Comparison of ENCODE assay signal across 8 mouse cellular contexts in the genomic region with DNA sequence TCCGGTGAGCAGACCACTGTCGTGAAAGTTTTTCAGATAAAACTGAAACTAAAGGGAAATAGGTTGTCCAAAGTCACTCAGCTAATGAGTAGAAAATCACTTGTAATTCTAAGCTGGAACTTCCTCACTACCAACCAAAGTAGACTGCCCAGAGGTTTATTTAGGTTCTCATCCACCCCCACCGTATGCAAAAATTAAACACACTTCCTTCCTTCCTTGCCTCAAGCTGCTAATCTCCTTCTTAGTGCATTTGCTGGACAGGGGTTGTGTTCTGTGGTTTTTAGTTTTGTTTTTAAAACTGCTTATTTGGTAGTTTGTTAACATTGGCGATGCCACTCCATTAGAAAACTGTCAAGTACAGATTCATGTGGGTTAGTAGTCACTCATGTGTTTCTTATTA. TPM values are rescaled to one million over a fixed set of nuclear protein-coding genes. Genes with fewer than 3 reads are reported as not detected.
DNase-seq lines count a peak whose midpoint lies in the region; ATAC-seq and TF ChIP-seq lines count a peak whose summit lies in the region.

No protein-coding gene starts in this region.

- H3K27ac ChIP-seq in cerebellum, adult 2 months (ENCODE audit: insufficient read depth, low read length) = no peak overlapping the region
- H3K27ac ChIP-seq in CH12.LX (ENCODE audit: insufficient read depth, low read depth) (no peak overlapping the region), macrophage (peak overlapping the region; percentile 38)

- no peak for TF ChIP-seq POLR2A in cerebellum, adult 2 months (IDR thresholded peaks at IDR 0.05; ENCODE audit: borderline replicate concordance, insufficient read depth, low read length)
- TF ChIP-seq POLR2A in CH12.LX (IDR thresholded peaks at IDR 0.05; ENCODE audit: low read depth, low read length) = no peak

- peak overlapping the region; percentile 67 for H3K4me3 ChIP-seq in cerebellum, adult 2 months (replicated peaks; ENCODE audit: insufficient read depth, low read depth, low read length)
- H3K4me3 ChIP-seq in CH12.LX (replicated peaks in 1 of 3; ENCODE audit: low read depth in 2 of 3, low read length in 2 of 3, poor library complexity in 1 of 3) = peak overlapping the region; percentile 89 to 99 (median 92)
- peak overlapping the region; percentile 91 for H3K4me3 ChIP-seq in macrophage (ENCODE audit: inconsistent target)

- peak overlapping the region; percentile 93 for H3K9ac ChIP-seq in CH12.LX (ENCODE audit: insufficient read depth, low read depth)

- H3K36me3 ChIP-seq in CH12.LX (replicated peaks in 1 of 2; ENCODE audit: control insufficient read depth in 1 of 2, insufficient read depth in 1 of 2, low read length in 1 of 2) = peaks cover 34 to 42% of the 10 kb centered on the region in 2 experiments
- peaks cover 42% of the 10 kb centered on the region for H3K36me3 ChIP-seq in macrophage (ENCODE audit: inconsistent target)

- TF ChIP-seq CTCF in cerebellum, adult 2 months (IDR thresholded peaks at IDR 0.05; ENCODE audit: borderline replicate concordance, insufficient read depth, low read depth, low read length) = no peak
- no peak for TF ChIP-seq CTCF in CH12.LX (conservative IDR thresholded peaks at IDR 0.05 in 1 of 2, IDR thresholded peaks at IDR 0.05 in 1 of 2; ENCODE audit: low read depth in 2 of 2, low read length in 2 of 2)

- H3K4me2 ChIP-seq in CH12.LX (ENCODE audit: insufficient read depth, low read depth, poor library complexity, severe bottlenecking) = peak overlapping the region; percentile 95; the same call in 1 of the 2 replicates

- H3K4me1 ChIP-seq in cerebellum, adult 2 months (ENCODE audit: control insufficient read depth, insufficient read depth, low read length) = peaks cover 3% of the 10 kb centered on the region; the same call in 1 of the 2 replicates
- peaks cover 3 to 14% of the 10 kb centered on the region in 2 experiments; a peak in 2 of 4 replicates for H3K4me1 ChIP-seq in CH12.LX (ENCODE audit: control insufficient read depth in 1 of 2, insufficient read depth in 2 of 2)

- no peak for TF ChIP-seq EP300 in CH12.LX (IDR thresholded peaks at IDR 0.05; ENCODE audit: low read length)

- no peak for DNase-seq in cerebellum, adult 2 months
- DNase-seq in cerebellum, postnatal 4 days (ENCODE audit: low spot score in 2 of 2) = no peak
- DNase-seq in CH12.LX (ENCODE audit: extremely low read depth) = peak; percentile 10
- DNase-seq in thymus, postnatal 25 days = no peak
- DNase-seq in right cerebral cortex, postnatal 10 days (ENCODE audit: low spot score in 2 of 2) = no peak

- H3K9me3 ChIP-seq in CH12.LX (replicated peaks; ENCODE audit: low read length) = no peaks in the 10 kb centered on the region

- in situ Hi-C loops in CH12.LX (cut with MboI; ENCODE audit: low pct_ligation_motif_present, low pct_unique_long_range_greater_than_20kb, low sequenced_read_pairs) = loop anchor here (25.0 kb wide), 1 partner anchor 333 kb away; a partner anchor contains a TSS

- peaks cover 20% of the 10 kb centered on the region for H3K79me2 ChIP-seq in CH12.LX (replicated peaks; ENCODE audit: control insufficient read depth, extremely low read depth, insufficient read depth, poor library complexity, severe bottlenecking)
- H3K79me2 ChIP-seq in macrophage (ENCODE audit: inconsistent target) = peaks cover 19% of the 10 kb centered on the region

- H3K27me3 ChIP-seq in cerebellum, adult 2 months (ENCODE audit: control insufficient read depth, insufficient read depth, low read length) = no peaks in the 10 kb centered on the region
- peaks cover 8% of the 10 kb centered on the region for H3K27me3 ChIP-seq in CH12.LX (replicated peaks)

- peak; percentile 17; the same call in 1 of the 2 replicates for ATAC-seq in granulocyte monocyte progenitor cell, adult 5-6 weeks (replicated peaks; ENCODE audit: poor library complexity, severe bottlenecking)
- ATAC-seq in cerebellum, adult (ENCODE audit: insufficient number of reproducible peaks, low FRiP score, low TSS enrichment) = no peak

- TF ChIP-seq RAD21 in CH12.LX (IDR thresholded peaks at IDR 0.05; ENCODE audit: low read depth, low read length) = no peak

- 51% methylated on average over 4 of the region's 4 CpGs for WGBS in cerebellum, adult 2 months
- WGBS in macrophage (ENCODE audit: missing documents) = 5% methylated on average over 4 of the region's 4 CpGs

- dilution Hi-C loops in CH12.LX (cut with MboI; ENCODE audit: extremely low pct_ligation_motif_present, extremely low pct_unique_long_range_greater_than_20kb, low sequenced_read_pairs) = no loop called here

TF ChIP-seq in CH12.LX, 34 proteins besides CTCF, POLR2A, EP300 and RAD21:
- no peak for TF ChIP-seq JUND (conservative IDR thresholded peaks at IDR 0.05; ENCODE audit: low read depth, low read length)
- no peak for TF ChIP-seq ZMIZ1 (IDR thresholded peaks at IDR 0.05; ENCODE audit: low read depth, low read length)
- no peak for TF ChIP-seq ZKSCAN1 (IDR thresholded peaks at IDR 0.05; ENCODE audit: borderline replicate concordance, low read depth, low read length)
- no peak for TF ChIP-seq MXI1 (IDR thresholded peaks at IDR 0.05; ENCODE audit: low read depth, low read length)
- no peak for TF ChIP-seq POLR2AphosphoS2 (IDR thresholded peaks at IDR 0.05; ENCODE audit: low read depth, low read length)
- TF ChIP-seq UBTF (IDR thresholded peaks at IDR 0.05; ENCODE audit: low read depth, low read length) = no peak
- TF ChIP-seq IRF4 (IDR thresholded peaks at IDR 0.05; ENCODE audit: low read depth, low read length) = no peak
- no peak for TF ChIP-seq BHLHE40 (IDR thresholded peaks at IDR 0.05; ENCODE audit: low read depth, low read length)
- no peak for TF ChIP-seq SIN3A (IDR thresholded peaks at IDR 0.05; ENCODE audit: low read length)
- TF ChIP-seq MAFK (IDR thresholded peaks at IDR 0.05; ENCODE audit: insufficient replicate concordance, low read length) = no peak
- TF ChIP-seq ZNF384 (IDR thresholded peaks at IDR 0.05; ENCODE audit: low read depth, low read length) = no peak
- no peak for TF ChIP-seq TBP (conservative IDR thresholded peaks at IDR 0.05; ENCODE audit: low read depth, low read length)
- no peak for TF ChIP-seq CHD2 (IDR thresholded peaks at IDR 0.05; ENCODE audit: low read length)
- no peak for TF ChIP-seq ETS1 (conservative IDR thresholded peaks at IDR 0.05; ENCODE audit: low read depth, low read length)
- TF ChIP-seq MAZ (IDR thresholded peaks at IDR 0.05; ENCODE audit: low read depth, low read length) = no peak
- TF ChIP-seq MYC (IDR thresholded peaks at IDR 0.05; ENCODE audit: low read depth, low read length) = no peak
- no peak for TF ChIP-seq ELF1 (IDR thresholded peaks at IDR 0.05; ENCODE audit: low read depth, low read length)
- no peak for TF ChIP-seq JUN (IDR thresholded peaks at IDR 0.05; ENCODE audit: insufficient read depth, low read depth, low read length)
- TF ChIP-seq E2F4 (IDR thresholded peaks at IDR 0.05; ENCODE audit: insufficient replicate concordance, low read depth, low read length) = no peak
- no peak for TF ChIP-seq ZC3H11A (IDR thresholded peaks at IDR 0.05; ENCODE audit: low read depth, low read length)

RNA-seq across cellular contexts. Expression of a gene that starts 0.8 kb away (rescaled TPM):
- 62.2 and 65.4 TPM in 2 replicates for polyA plus RNA-seq in cerebellum, adult 2 months (2012; rRNA removed)
- total RNA-seq in CH12.LX (2012; rRNA removed) = 106 and 126 TPM in 2 replicates
- 224 and 236 TPM in 2 replicates for total RNA-seq in CH12.LX (2014; rRNA removed)
- 185 and 186 TPM in 2 replicates for polyA plus RNA-seq in CH12.LX (2012; ENCODE audit: insufficient read length, low read depth)
- total RNA-seq in granulocyte monocyte progenitor cell, adult 5-6 weeks (2014; fragmentation: Nextera tagmentation) = 96.7 and 101 TPM in 2 replicates
- total RNA-seq in granulocyte monocyte progenitor cell, adult 5-6 weeks (2017) = 89.0 and 89.1 TPM in 2 replicates
- total RNA-seq in macrophage (2018; cell fraction: chromatin; rRNA removed) = 100 to 1,000 TPM in 6 of 26 experiments, 10 to 100 TPM in 20; 23.8 to 123 (median 70.5) TPM
- total RNA-seq in macrophage (2018; cell fraction: cytosol; rRNA removed) = 10 to 100 TPM; 41.5 to 86.0 (median 53.6) TPM
- 10 to 100 TPM; 19.7 to 75.0 (median 49.6) TPM for total RNA-seq in macrophage (2018; cell fraction: nucleus; rRNA removed)
- 45.6 to 84.1 TPM (median 48.3 TPM) in 3 replicates for polyA plus RNA-seq in macrophage (2018)
